15 mouse cellular contexts compared by ENCODE assay signal in genomic region chr2:139840941-139841340, GRCm38 (mm10).
"Had no signal": no experiment of that assay in that cellular context is flagged by ENCODE, and none has a peak within 500 bp of the region (broad histone marks: within the 10 kb centered on the region; RNA-seq: fewer than 3 reads in every experiment).

No protein-coding gene starts in this region.

- H3K4me1 ChIP-seq: limb, embryonic 15.5 days; liver, embryonic 13.5 days; neural tube, embryonic 13.5 days had no signal

- H3K27me3 ChIP-seq: limb, embryonic 15.5 days; liver, embryonic 13.5 days; megakaryocyte, embryonic 14.5 days; neural tube, embryonic 13.5 days had no signal

- ATAC-seq: liver, postnatal 0 days; midbrain, embryonic 16.5 days had no signal

- DNase-seq: kidney, postnatal 10 days; kidney, postnatal 4 days; liver, embryonic 13.5 days; liver, postnatal 0 days; retina, postnatal 1 day; right cerebral cortex, postnatal 14 days; thymus, postnatal 4 days had no signal

- H3K27ac ChIP-seq: layer of hippocampus, adult 2 months; limb, embryonic 15.5 days; liver, embryonic 13.5 days; macrophage; neural tube, embryonic 13.5 days; stomach, postnatal 0 days had no signal

- H3K9ac ChIP-seq: limb, embryonic 15.5 days; liver, embryonic 13.5 days; liver, postnatal 0 days; neural tube, embryonic 13.5 days had no signal

- H3K36me3 ChIP-seq: limb, embryonic 15.5 days; liver, embryonic 13.5 days; neural tube, embryonic 13.5 days had no signal

- H3K4me2 ChIP-seq: limb, embryonic 15.5 days; liver, embryonic 13.5 days; midbrain, embryonic 11.5 days; neural tube, embryonic 13.5 days had no signal

- H3K4me3 ChIP-seq: layer of hippocampus, adult 2 months; limb, embryonic 15.5 days; liver, embryonic 13.5 days; megakaryocyte, embryonic 14.5 days; neural tube, embryonic 13.5 days had no signal

- H3K9me3 ChIP-seq: limb, embryonic 15.5 days; liver, embryonic 13.5 days; neural tube, embryonic 13.5 days had no signal
